Mouse (Mus musculus) heart, postnatal 36 days (tissue): ENCODE data around the gene Vav1. TPM values are rescaled to one million over a fixed set of nuclear protein-coding genes. Genes with fewer than 3 reads are reported as not detected.
"Not testable (repeated sequence)": the region's sequence is repeated elsewhere in the genome, so short reads cannot be mapped to it uniquely, and the experiment has no call there.

ENCODE experiments used
- DNase-seq, 2 experiments: peaks; one replicate each; pipeline ENCODE4 v3.0.0; 2021 to 2022
- intact Hi-C: fragments of 180-260 bp; cut with DNase I; formaldehyde crosslinking; loops from one replicate; pipeline ENCODE4 v1.15.1; 2025
- total RNA-seq, 2 experiments: library from RNA; stranded (reverse); gene quantifications; 2 replicates each; pipeline ENCODE4 v1.2.3; 2021

Gene Vav1
- total RNA-seq, 2 experiments from 2014 or later, result 1.4 to 2.5 TPM

DNA sequence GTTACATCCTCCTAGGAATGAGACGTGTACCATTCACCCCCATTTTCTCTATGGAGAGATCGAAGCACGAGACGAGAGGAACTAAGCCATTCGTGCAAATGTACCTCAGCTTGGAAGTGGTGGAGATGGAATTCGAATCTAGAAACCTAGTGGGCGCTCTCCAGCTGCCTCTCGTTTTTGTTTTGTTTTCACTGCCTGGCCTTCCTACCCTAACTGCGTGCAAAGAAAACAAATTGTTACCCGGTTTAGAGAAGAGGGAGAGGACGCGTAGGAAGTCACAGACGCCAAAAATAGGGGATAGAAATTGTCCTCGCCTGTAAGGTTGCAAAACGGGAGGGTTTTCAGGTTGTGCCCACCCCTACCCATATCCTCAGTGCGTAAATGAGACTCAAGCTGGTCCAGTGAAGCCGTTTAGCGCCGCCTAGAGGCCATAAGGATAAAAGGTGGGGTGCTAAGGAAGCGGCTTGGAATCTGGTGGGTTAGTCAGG lies 2.2 kb upstream of the Vav1 start:
- peak; percentile 82 to 86 for DNase-seq
- intact Hi-C loops, result loop anchor here (1.0 to 10.0 kb wide), 3 partner anchors 57 to 662 kb away; partner anchors contain the start of gene Rpl36

DNA sequence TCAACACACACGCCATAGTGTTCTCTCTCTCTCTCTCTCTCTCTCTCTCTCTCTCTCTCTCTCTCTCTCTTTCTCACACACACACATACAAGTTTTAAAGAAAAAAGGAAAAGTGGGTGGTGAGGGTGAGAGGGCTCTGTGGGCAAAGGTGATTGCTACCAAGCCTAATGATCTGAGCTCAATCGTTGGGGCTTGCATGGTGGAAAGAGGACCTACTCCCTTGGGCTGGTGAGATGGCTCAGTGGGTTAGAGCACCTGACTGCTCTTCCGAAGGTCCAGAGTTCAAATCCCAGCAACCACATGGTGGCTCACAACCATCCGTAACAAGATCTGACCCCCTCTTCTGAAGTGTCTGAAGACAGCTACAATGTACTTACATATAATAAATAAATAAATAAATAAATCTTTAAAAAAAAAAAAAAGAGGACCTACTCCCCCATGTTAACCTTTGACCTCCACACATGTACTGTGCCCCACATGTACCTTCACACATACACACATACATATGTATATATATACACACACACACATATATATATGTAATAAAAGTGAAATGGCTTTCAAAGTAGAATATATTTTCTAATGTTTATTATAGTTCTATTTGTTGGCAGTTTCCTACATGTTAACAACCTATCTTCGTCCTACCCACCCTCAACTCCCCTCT lies 1.2 kb upstream of the Vav1 start:
- DNase-seq, result not testable (repeated sequence)
- intact Hi-C loops, result loop anchor here (1.0 to 10.0 kb wide), 3 partner anchors 57 to 663 kb away; partner anchors contain the start of gene Rpl36

DNA sequence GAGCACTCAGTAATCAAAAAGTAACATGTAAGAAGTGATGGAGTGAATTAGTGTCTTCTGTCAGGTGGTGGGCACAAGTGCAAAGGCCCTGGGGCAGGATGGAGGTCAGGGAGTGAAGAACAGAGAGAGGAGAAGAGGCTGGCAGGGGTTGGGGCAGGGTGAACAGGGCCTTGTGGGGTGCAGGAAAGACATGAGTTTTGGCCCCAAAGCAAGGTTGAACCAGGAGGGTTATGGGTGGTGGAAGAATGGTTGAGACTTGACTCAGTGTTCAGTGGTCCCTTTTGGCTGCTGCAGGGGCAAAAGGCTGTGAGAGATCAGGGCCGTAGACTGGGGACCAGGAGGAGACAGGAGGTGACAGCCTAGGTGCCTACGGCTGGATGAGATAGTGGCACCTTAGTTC lies 363 bp upstream of the Vav1 start:
- no peak for DNase-seq
- intact Hi-C loops, result loop anchor here (10.0 kb wide), 1 partner anchor 664 kb away; the partner anchor contains the start of gene Rpl36

DNA sequence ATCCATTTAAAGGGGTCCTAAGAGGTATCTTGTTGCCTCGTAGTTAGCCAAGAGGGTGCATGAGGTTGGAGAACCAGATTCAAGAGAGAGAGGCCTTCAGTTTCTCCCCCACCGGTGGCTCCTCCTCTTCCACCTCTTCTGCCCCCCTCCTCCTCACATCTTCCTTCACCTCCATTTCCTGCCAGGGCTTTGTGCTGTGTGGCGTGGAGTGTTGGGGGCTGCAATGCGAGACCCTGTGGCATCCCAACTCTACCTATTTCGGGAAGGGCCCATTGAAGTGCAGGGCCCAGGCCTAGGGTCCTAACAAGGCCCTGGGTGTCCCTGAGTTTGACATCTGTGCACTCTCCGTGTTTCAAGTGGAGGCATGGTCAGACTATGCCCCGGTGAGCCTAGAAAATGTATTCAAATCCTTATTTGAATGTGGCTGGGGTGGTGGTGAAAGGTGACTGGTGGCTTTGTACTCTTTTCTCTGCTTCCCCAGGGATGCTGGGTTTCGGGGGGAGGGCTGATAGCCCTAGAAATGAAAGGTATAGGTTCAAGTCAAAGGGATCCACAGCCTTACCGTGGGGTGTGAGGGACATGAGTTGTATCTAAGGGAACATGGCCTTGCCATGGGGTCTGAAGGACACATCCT lies 808 bp downstream of the Vav1 start:
- no peak for DNase-seq
- intact Hi-C loops, result loop anchor here (5.0 to 10.0 kb wide), 2 partner anchors 112 to 665 kb away; partner anchors contain the start of gene Rpl36

DNA sequence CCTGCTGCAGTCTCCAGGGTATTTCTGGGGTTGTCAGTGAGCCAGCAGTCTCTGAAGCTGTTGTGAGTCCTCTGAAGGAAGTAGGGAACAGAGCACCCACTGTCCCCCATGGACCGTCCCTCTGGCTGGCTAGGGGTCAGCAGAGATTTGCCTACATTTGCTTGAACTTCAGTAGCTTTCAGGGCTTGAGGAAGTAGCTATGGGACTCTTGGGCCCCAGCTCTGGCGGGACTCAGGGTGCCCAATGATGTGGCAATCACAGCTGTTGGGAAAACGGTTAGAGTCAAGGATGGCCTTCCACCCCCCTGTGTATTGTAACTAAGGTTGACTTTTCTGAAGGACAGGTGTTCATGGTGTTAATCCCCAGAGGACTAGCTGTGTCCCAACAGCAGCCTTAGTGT lies 1.5 kb downstream of the Vav1 start:
- intact Hi-C loops, result loop anchor here (5.0 kb wide), 1 partner anchor 113 kb away; no protein-coding TSS in a partner anchor
- DNase-seq, result no peak

DNA sequence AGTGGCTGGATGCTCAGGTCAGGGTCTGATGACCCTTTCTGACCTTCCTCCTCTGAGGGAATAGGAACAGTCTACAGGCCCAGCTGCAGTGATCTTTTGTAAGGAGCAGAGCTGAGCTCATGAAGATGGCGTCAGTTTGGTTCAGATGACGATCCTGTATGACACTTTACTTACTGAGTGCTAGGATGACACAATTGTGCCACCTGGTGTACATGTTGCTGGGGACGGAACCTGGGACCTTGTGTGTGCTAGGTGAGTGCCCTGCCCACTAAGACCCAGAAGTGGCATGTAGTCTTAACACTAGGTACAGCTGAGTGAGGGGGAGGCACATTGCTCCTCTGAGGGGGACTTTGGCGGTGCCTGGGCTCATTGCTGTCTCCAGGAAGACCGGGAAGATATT lies 5.0 kb downstream of the Vav1 start:
- intact Hi-C loops, result loop anchor here (5.0 kb wide), 1 partner anchor 117 kb away; no protein-coding TSS in a partner anchor
- DNase-seq, result no peak

DNA sequence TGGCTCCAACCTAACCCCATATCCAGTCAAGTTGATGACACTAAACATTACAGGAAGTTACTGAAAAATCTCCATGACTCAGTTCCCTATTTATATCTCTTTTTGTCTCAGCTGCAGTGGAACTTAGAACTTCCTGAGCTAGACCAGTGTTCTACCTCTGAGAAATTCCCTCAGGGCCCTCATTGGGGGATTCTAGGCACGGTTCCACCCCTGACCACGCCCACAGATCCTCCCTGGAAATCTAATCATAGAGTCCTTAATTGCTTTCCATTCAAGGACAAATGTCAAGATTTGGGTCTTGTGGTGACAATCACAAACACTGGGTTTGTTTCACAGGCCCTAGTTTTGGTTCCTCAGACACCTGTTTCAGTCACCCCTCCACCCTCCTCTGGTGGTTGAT lies 6.2 kb downstream of the Vav1 start:
- DNase-seq, result peak in 1 of 2 experiments; percentile 28
- intact Hi-C loops, result no loop called here

DNA sequence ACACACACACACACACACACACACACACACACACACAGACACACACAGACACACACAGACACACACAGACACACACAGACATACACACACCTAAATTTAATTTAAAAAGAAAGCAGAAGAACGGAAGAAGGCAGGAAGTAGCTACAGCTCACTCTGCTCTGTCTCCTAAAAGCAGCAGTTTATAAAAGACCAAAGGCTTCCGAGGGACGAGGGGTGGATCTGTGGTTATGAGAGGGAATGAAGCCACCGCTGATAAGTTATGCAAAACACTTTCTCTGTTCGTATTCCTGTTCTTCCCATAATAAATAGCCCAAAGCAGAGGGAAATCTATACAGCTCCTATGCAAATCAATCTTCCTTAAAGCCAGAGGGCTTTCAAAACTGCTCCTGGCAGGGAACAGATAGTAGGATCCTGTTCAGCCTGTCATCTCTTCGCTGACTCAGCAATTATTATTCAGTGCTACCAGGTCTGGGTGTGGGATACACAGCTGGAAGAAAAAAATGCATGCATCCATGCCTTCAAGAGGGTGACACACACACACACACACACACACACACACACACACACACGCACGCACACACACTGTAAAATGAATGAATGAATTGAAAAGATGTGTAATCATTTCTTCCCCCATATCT lies 7.9 kb downstream of the Vav1 start:
- intact Hi-C loops, result no loop called here
- no peak for DNase-seq

DNA sequence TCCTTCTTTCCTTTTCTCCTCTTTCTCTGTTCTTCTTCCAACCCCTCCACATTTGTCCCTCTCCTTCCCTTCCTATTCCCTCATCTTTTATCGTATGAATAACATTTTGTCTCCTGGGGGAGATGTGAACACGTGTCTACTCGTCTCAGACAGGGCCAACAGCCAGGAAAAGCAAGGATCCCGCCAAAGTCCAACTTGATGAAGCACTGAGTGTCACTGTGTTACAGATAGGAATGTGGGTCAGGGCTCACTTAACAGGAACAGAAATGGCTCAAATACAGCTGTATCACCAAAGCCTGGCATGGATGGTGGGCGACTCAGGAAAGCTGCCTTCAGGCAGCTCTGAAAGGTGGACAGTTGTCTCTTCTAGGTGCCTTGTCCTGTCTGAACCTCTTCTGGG lies 10.4 kb downstream of the Vav1 start:
- DNase-seq, result no peak
- intact Hi-C loops, result no loop called here

DNA sequence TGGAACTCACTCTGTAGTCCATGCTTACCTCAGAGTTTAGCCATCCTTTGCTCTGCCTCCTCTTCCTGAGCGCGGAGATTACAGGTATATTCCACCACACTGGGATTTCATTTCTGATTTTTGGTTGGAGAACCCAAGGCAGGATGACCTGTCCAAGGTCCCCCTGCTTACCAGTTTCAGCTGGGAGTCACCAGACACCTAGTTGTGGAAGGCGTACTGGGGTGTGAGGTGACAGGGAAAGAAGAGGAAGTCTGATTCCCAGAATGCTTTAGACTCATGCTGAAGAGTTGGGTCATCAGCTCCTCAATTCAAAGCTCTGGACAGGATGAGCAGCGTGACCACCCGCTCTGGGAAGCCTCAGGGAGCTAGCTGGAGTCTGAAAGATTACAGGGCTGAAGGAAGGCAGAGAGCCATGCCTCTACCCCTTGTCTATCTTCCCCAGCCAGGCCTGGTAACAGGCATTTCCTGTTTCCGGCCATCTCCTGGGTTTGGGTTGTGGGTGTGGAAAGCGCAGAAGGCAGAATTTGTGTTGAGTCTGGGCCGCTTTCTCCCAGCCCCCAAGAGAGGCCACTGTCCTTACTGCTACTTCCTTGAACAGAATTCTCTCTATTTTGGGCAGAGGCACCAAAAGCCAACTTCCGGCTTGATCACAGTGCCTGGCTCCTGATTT lies 11.2 kb downstream of the Vav1 start:
- peak in 1 of 2 experiments; percentile 13 for DNase-seq
- intact Hi-C loops, result no loop called here

DNA sequence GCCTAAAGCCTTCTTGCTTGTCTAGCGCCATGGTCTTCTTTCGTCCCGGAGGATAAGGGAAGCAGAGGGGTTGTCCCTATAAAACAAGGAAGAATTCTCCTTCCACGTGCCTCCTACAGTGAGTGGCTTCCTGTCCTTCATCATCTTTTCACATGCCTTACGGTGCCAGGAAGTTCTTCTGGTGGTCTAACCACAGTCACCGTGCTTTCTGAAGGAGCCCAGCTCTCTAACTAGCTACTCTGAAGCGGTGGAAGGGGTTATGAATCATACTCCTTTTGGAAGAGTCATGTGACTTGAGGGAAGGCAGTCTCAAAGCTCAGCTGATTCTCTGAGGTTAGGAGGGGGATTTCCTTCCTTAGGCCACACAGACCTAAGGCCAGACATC lies 11.8 kb downstream of the Vav1 start:
- DNase-seq, result no peak
- intact Hi-C loops, result no loop called here

DNA sequence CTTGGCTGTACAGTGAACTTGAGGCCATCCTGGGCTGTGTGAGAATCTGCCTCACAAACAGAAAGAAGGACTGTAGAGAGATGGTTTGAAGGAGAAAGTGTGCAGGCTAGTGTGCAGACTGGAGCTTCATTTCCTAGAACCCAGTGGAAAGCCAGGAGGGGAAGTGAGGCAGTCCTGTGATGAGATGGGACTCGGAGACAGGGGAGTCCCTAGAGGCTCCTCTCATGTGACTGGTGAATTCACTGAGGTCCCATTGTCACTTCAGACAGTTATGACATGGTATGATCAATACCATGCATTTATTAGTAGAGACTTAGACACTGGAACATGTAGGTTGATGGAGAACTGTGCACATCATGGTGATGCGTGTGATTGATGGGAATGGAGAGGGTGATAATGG lies 13.4 kb downstream of the Vav1 start:
- DNase-seq, result no peak
- intact Hi-C loops, result no loop called here

DNA sequence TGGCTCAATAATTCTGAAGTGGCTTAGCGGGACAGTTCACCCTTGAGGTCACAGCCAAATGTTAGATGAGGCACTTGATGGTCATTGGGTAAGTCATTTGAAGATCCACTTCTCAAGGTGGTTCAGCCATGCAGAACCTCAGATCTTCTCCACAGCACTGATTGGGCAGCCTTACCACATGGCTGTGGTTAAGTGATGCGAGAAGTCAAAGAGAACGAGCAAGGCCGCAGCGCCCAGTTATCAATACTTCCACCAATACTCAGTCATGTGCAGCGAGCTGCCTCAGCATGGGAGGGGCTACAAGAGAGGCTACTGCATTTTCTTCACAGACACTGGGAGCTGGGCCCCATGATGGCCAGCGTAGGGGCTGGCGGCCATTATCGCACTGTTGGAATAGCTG lies 14.1 kb downstream of the Vav1 start:
- no peak for DNase-seq

DNA sequence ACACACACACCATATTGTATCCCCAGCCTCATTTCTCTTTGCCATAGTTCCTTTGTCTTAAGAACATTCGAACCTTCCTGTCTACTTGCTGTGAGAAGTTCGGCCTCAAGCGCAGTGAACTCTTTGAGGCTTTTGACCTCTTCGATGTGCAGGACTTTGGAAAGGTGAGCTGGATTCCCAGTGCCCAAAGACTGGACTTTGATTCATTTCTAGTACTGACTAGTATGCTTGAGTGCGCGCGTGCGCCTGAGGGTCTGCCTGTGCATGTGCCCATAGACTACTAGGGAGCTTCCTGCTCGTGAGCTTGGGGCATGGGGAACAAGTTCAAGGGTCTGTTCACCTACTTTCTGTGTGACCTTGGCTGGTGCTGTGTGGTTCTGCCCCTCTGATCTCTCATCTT lies 17.0 kb downstream of the Vav1 start:
- DNase-seq, result no peak
- intact Hi-C loops, result no loop called here

More for the DNA sequence above, 14.1 kb downstream of the Vav1 start:
- intact Hi-C loops, result no loop called here

DNA sequence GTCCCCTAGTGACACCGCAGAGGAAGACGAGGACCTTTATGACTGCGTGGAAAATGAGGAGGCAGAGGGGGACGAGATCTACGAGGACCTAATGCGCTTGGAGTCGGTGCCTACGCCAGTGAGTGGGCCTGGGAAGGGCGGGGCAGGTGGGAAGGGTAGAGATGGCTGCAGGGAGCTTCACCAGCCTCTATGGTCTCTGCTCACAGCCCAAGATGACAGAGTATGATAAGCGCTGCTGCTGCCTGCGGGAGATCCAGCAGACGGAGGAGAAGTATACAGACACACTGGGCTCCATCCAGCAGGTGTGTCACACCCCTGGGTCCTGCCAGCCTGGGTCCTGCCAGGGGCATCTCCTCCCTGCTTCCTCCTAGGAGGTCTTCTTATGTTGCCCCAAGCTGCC lies 18.1 kb downstream of the Vav1 start:
- intact Hi-C loops, result no loop called here
- no peak for DNase-seq

DNA sequence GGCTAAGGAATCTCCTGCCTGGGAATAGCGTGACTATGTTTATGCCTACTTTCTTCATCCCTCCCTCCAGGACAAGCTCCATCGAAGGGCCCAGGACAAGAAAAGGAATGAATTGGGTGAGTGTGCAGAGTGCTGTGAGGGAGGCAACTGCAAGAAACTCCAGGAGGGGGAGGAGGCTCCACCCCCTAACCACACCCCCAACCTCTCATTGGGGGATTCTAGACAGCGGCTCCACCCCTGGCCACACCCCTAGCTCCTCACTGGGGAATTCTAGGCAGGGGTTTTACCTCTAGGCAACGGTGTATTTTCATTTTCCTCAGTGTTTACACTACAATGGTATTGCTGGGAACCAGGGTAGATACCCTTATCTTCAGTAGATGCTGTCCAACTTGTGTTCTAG lies 26.7 kb downstream of the Vav1 start:
- intact Hi-C loops, result no loop called here
- DNase-seq, result no peak

DNA sequence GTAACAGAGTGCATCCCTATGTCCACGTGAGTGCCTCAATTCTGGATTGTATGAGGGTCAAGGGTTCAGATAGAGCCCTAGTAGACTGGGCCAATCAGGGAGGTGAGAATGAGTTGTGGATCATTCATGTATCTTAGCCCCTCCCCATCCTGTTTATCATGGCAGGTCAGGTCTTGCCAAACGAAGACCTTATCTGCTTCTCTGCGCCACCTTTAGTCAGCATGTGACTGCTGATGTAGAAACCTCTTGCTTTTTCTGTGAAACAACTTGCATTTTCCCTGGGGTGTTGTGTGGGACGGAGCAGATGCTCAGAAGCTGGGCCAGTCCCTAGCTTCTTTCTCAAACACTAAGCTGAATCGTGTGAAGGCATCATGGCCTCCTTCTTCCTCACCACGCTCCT lies 28.2 kb downstream of the Vav1 start:
- intact Hi-C loops, result no loop called here
- DNase-seq, result no peak

DNA sequence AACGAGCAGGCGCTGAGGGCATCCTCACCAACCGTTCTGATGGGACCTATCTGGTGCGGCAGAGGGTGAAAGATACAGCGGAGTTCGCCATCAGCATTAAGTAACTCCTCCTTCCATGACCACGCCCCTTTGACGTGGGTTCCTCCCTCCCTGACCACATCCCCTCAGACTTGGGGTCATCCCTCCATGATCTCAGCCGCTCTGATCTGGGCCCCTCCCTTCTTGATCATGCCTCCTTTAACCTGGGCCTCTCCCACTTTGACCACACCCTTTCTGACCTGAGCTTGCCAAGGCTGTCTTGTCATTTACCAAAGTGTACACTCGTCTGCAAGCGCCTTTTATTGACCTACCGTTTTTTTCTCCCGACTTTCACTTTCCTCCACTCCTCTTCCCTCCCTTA lies 32.9 kb downstream of the Vav1 start:
- DNase-seq, result no peak
- intact Hi-C loops, result no loop called here

DNA sequence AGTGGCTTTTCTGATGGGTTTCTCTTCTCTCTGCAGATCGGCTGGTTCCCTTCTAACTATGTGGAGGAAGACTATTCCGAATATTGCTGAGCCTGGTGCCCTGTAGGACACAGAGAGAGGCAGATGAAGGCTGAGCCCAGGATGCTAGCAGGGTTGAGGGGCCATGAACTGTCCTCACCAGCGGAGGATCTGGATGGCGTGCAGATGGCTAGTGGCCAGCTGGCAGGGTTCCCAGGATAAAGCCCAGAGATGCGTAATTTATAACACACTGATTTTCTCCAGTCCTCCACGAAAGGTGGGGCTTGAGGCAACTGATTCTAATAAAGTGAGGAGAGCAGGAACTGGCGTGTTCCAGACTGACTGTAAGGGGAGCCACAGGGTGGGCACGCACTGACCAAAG lies 48.7 kb downstream of the Vav1 start:
- no peak for DNase-seq
- intact Hi-C loops, result no loop called here

DNA sequence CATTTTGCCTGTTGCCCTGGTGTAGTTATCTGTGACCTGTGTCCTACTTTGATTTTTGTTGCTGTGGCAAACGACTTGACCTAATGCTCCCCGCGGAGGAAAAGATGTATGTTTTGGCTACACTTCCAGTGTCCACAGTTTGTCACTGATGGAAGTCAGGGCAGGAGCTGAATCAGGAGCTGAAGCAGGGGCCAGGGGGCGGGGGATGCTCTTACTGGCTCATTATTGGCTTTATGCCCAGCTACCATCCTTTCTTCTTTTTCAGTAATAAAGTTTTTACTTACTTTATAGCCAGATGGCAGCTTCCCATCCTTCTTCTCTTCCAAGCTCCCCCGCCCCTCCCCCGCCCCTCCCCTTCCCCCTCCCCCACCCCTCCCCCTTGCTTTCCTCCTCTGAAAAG lies 50.0 kb downstream of the Vav1 start:
- intact Hi-C loops, result no loop called here

DNA sequence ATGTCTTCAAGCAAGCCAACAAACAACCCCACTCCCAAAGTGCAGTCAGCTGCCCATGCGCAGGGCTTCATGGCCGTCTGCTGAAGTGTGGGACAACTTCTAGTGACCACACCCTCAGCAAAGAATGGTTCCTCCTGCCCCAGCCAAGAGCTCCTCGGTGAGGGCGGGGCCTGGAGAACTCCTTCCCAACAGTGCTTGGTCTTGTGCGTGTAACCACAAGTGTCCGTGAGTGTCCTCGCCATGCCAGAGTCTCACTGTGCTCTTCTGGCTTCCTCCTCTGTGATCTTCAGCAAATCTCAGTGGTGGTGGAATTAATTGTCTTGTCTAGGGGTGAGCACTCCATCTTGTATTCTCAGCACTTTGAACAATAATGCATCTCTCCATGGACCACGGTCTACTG lies 52.1 kb downstream of the Vav1 start:
- intact Hi-C loops, result loop anchor here (10.0 kb wide), 1 partner anchor 266 kb away; no protein-coding TSS in a partner anchor
- no peak for DNase-seq

More for the DNA sequence above, 50.0 kb downstream of the Vav1 start:
- no peak for DNase-seq
